Mouse (Mus musculus) cerebellum, adult 9-11 months (tissue): ENCODE results near the gene Prlh.

ENCODE experiments used
- DNase-seq: peaks from one replicate; pipeline ENCODE4 v3.0.0; 2022

The Prlh gene

GRCm38 (mm10) chr1:91001871-91002539 is 49.1 kb downstream of the Prlh start:
- DNase-seq = no peak

- no peak for DNase-seq
Observed at GRCm38 (mm10) chr1:91002641-91003040, 49.7 kb downstream of the Prlh start.
